Mouse (Mus musculus) CD4-positive, CD25-positive, alpha-beta regulatory T cell, adult 4 months (primary cell): ENCODE measurements around the gene Zpr1. TPM values are rescaled to one million over a fixed set of nuclear protein-coding genes. Genes with fewer than 3 reads are reported as not detected.

Experiments
- ATAC-seq: one replicate; pipeline ENCODE4 v1.8.0; 2017
- polyA plus RNA-seq, 2 experiments: library from polyadenylated mRNA; unstranded; fragments of 100-300 nt; shearing (Covaris generic); gene quantifications; one replicate each; pipeline ENCODE4 v1.2.1; 2017

Zpr1 gene
- polyA plus RNA-seq = 10 to 100 TPM; 31.1 to 40.8 TPM

- peak; percentile 93 for ATAC-seq
These were observed at the start of gene Zpr1 for GRCm38 (mm10) chr9:46272677-46273454. Gene Zpr1, plus strand, starts transcription at chr9:46273064.

DNA sequence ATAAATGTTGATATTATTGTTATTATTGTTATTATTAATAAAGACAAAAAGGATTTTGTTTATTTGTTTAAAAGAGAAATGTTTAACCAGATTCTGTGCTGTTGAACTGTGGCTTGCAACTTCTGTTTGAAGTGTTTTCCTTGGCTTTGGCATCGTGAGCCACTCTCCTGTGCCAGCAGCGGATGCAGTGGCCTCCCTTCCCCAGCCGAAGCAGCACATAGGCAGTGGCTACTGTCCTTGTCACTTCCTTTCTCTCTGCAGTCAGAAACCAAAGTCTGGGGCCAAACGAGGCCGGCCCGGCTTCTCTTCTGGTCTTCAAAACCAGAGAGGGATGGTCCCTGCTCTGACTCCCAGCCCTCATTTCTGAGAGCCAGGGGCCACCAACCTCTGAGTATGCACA is 49.8 kb upstream of the Zpr1 start:
- no peak for ATAC-seq

DNA sequence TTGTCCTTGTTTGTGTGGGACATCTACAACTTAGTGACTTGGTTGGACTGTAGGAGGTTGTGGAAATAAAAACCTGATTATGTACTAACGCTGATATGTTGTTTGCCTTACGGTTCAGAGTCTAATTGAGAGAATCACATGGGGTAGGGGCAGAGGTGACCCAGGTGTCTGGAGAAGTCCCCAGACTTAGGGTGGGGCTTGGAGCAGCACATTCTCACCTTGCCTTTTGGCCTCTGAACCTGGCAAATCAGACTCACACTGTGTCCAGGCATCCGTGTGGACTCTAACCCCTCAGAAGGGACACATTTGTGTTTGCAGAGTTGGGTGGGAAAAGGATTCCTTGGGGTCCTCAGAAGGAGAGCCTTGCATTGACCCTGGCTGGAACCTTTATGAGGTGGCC is 48.8 kb upstream of the Zpr1 start:
- no peak for ATAC-seq

GRCm38 (mm10) chr9:46224945-46225660 is 47.8 kb upstream of the Zpr1 start:
- no peak for ATAC-seq

- ATAC-seq = no peak
These were observed 45.7 kb upstream of the Zpr1 start for GRCm38 (mm10) chr9:46227064-46227614.

DNA sequence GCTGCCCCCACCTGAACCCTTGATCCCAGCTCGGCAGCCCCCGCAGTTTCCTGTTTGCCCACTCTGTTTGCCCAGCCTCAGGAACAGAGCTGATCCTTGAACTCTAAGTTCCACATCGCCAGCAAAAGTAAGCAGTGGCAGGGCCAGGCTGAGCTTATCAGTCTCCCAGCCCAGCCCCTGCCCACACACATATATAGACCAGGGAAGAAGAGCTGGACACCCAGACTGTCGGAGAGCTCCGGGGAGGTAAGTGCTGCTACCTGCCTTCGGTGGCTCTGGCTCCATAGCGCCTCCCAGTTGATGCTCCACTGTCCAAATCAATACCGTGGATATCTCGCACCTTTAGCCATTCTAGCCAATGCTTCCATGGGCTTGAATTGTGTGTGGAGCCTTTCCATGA is 44.4 kb upstream of the Zpr1 start, which contains the start of gene Apoa1:
Apoa1 (plus strand) TSS at position 90 of the 400 bp plus-strand sequence.
- no peak for ATAC-seq

DNA sequence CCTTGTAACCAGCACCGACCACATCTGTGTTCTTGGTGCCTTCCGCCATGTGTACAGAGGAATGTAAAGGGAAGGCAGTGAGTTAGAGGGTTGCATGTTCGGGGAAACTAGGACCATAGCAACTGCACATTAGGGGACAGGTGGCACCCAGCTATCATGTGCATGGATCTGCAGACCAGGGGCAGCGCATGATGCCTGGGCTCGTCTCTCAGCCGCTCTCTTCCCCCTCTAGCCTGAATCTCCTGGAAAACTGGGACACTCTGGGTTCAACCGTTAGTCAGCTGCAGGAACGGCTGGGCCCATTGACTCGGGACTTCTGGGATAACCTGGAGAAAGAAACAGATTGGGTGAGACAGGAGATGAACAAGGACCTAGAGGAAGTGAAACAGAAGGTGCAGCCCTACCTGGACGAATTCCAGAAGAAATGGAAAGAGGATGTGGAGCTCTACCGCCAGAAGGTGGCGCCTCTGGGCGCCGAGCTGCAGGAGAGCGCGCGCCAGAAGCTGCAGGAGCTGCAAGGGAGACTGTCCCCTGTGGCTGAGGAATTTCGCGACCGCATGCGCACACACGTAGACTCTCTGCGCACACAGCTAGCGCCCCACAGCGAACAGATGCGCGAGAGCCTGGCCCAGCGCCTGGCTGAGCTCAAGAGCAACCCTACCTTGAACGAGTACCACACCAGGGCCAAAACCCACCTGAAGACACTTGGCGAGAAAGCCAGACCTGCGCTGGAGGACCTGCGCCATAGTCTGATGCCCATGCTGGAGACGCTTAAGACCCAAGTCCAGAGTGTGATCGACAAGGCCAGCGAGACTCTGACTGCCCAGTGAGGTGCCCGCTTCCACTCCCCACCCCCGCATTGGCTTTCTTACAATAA is 43.1 kb upstream of the Zpr1 start:
- peak; percentile 32 for ATAC-seq

DNA sequence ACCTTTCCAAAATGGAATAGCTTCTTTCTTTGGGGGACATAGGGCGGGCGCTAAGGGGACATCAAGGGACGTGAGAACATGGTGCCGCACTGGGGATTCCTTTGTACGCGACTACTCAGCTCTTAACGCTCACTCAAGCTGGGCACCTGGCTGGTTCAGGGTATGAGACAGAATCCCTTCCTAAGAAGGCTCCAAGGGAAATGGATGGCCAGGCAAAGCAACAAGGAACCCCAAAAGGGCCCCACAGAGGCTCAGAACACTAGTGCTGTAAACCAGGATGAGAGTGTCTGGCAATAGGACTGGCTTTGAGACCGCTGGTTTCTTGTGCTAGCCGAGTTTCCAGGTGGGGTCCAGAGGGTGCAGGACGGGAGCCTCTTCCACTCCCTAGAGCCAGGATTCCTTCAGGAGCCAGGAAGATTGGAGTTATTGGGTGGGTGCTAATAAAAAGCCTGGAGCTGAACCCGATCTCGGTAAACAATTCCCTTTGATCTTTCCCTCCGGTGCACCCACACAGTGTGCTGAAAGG is 42.4 kb upstream of the Zpr1 start:
- no peak for ATAC-seq

DNA sequence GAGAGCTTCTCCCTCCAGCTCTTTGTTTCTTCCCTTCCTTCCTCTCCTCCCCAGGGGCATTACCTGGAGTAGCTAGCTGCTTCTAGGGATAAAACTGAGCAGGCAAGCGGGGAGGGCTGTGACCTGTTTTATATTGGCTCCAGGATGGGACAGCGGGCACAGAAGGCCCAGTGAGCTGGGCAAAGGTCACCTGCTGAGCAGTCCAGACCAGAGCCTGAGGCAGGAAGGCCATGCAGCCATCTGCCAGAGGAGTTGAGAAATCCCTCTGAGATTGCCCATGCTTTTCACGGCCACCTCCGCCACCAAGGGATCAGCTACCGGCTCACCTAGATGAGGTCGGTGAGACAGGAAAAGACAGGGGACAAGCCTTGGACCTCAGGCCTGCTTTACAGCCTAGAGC is 37.7 kb upstream of the Zpr1 start:
- ATAC-seq = no peak

DNA sequence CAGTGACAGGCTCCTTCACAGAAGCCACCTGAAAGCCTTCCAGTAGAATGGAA is 37.4 kb upstream of the Zpr1 start, which contains the start of gene Apoc3:
Apoc3 (minus strand) TSS at position 41 of the 53 bp plus-strand sequence.
- ATAC-seq = no peak

- no peak for ATAC-seq
These were observed 37.2 kb upstream of the Zpr1 start for GRCm38 (mm10) chr9:46235649-46236048.

DNA sequence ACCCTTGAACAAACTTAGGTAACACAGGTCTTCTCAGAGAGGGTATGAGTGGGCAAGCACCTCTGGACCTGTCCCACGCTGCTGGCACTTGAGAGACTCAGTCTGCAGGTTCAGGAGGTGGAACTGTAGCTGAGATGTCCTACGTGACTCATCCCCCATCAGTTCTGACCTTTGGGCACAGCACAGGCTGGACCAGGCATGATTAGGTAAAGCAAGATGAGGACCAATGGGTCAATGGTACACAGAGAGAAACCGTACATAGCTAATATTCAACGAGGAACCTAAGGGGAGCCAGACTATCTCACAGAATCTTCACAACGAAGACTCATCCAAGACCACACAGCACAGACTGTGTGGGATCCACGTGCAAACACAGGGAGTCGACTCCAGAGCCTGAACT is 34.0 kb upstream of the Zpr1 start:
- no peak for ATAC-seq

DNA sequence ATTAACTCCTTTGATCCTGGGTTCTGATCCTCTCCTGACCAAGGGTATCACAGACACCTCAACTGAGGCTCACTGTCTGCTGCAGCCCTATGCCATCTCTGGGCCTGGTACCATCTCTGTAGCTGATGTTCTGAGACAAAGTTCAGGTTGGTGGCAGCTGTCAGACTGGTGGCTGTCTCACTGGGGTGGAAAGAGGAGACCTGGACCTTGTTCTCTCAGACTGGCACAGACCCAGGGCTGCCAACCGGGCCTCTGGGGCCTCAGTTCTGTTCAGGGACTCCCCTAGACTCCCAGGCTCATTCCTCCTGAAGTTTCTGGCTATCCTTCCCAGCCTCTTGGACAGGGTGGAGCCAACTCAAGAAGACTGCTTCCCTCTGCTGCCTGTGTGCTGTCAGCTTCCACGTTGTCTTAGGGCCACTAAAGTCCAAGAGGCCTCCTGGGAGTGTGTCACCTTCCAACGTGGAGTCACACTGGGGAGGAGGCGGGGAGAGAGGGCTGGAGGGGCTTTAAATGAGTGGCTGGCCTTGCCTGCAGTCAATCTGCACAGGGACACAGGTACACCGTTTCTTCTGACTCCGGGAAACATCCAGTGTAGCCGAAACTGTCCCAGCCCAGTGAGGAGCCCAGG is 32.2 kb upstream of the Zpr1 start, which contains the start of gene Apoa4:
Apoa4 (plus strand) TSS at position 171 of the 628 bp plus-strand sequence.
- ATAC-seq = no peak

GRCm38 (mm10) chr9:46241818-46242217 is 31.0 kb upstream of the Zpr1 start:
- no peak for ATAC-seq

DNA sequence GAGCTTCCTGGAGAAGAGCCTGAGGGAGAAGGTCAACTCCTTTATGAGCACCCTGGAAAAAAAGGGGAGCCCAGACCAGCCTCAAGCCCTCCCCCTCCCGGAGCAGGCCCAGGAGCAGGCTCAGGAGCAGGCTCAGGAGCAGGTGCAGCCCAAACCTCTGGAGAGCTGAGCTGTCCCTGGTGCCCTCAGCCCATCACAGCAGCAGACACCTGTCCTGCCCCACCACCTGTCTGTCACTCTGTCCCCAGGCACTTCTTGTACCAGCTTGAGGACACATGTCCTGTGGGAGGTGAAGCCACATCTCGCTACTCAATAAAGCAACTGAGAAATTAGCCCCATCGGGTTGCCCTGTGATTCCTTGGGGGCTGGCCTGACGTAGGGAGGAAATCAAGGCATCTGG is 29.7 kb upstream of the Zpr1 start:
- no peak for ATAC-seq

DNA sequence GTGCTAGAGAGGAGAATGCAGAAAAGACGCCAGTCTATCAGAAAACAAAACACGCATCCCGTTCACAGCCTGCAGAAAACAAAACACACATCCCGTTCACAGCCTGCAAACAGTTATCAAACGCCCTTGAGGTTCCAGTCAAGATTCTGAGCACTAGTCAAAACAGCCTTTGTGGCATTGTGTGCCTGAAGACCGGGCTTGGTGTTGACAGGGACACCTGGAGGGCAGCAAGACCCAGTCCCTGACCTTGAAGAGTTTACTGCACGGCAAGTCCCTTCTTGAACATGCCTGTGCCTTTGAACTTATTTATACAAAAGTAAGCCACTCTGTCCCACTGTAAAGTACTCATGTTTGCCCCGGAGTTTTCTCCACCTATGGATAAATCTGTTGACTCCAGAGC is 29.3 kb upstream of the Zpr1 start:
- ATAC-seq = no peak

DNA sequence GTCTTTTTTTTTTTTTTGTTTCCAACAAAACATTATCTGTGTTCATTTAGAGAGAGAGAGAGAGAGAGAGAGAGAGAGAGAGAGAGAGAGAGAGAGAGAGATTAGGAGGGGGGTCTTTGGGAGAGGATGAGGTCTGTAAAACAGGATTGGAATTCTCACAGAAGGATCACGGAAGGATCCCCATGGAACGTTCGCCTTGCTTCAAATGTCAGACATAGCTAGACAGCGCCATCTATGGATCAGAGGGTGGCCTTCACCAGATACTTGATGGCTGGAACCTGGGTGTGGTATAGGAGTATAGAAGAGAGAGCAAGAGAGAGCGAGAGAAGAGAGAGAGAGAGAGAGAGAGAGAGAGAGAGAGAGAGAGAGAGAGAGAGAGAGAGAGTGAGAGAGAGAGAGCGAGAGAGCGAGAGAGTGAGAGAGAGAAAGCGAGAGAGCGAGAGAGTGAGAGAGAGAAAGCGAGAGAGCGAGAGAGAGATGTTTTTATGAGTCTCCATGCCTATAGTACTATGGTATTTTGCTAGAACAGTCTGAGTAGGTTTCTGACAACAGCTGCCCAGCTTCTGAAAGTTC is 26.0 kb upstream of the Zpr1 start:
- peak; percentile 56 for ATAC-seq

DNA sequence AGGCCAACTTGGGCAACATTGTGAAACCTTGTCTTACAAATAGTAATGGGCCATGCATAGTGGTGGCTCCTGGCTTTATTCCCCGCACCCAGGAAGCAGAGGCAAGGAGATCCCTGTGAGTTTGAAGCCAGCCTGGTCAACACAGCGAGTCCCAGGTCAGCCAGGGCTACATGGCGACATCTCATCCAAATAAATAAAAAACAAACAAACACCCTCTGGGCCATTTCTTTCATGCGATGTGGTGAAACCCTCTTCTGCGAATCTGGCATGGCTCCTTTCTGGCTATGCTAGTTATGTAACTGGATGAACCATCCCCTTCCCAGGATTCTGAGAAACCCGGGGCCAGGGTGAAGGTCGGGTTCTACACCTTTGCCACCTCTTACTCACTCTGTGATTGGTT is 16.7 kb upstream of the Zpr1 start:
- no peak for ATAC-seq

DNA sequence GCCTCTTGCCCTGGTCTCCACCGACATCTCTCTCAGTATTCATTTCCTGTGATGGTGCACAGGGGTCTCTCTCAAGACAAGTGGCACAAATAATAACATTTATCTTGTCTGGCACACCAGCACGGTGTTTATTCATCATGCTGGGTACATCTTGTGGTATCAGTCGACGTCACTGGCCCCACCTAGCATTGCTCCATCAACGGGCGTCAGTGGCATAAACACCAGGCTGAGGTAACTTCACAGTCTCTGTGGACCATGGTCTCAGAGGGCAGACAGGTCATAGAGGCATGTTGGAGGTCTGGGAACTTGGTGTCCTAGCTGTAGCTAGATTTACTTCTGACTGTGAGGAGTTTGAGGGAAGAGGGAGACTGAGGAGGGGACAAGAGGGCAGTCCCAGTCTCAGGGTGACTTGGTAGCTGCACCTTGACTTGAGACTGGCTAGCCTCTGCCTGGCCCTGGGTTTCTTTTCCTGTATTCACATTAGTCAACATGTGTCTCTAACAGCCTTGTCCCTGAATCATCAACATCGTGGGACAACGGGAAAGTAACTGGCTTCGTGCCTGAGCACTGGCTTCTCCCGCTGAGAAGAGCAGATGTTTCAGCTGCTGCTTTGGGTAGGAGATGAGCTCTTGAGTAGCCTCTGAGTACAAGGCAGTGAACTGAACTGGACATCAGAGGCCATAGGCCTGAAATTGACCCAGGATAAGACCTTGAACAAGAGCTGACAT is 16.0 kb upstream of the Zpr1 start:
- no peak for ATAC-seq

- ATAC-seq = no peak
These were observed 15.3 kb upstream of the Zpr1 start for GRCm38 (mm10) chr9:46257546-46257945.

- ATAC-seq = no peak
These were observed 13.8 kb upstream of the Zpr1 start for GRCm38 (mm10) chr9:46259111-46259510.

GRCm38 (mm10) chr9:46261131-46261530 is 11.7 kb upstream of the Zpr1 start:
- ATAC-seq = no peak
